Mouse (Mus musculus): ENCODE results near the gene Nudt6. TPM values are rescaled to one million over a fixed set of nuclear protein-coding genes. Genes with fewer than 3 reads are reported as not detected.

Gene Nudt6
- 8.1 and 8.5 TPM in 2 replicates for polyA plus RNA-seq (2015; fragmentation: Nextera tagmentation; extraction: Ambion mirVana)

DNA sequence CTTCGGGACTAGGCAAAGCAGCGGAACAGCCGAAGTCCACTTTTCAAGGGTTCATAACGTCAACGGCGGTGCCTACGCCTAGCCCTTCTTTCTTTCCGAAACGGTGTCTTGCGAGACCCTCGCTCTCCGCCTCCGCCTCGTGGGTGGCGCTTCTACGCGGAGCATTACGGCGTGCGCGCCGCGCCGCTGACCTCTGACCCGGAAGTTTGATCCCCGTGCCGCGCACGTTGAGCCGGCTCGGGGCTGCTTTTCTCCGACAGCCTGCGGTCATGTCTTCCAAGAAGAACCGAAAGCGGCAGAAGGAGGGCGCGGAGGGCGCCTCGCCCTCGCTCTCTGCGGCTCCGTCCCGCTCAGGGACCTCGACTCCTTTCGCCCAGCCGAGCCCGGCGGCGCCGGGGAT, at the start of gene Nudt6:
Gene Nudt6 (minus strand): TSS at position 140 of the 400 bp plus-strand sequence.
- peak; percentile 88 for ATAC-seq
- Histone ChIP-seq H3K36me3 (no peaks in the 10 kb centered on the region), H3K27ac (peak within 1 kb of the TSS; percentile 91), H3K27me3 (replicated peaks) (no peaks in the 10 kb centered on the region), H3K4me2 (replicated peaks) (peak within 1 kb of the TSS; percentile 81), H3K4me1 (replicated peaks) (peaks cover 8% of the 10 kb centered on the region; the same call in 1 of the 2 replicates), H3K4me3 (replicated peaks) (peak within 1 kb of the TSS; percentile 86), H3K9me3 (no peaks in the 10 kb centered on the region), H3K9ac (peak within 1 kb of the TSS; percentile 75)
- under 1% methylated on average over 50 of the region's 50 CpGs for WGBS

- H3K4me3 ChIP-seq (replicated peaks), result no peak overlapping the region
- no peak for ATAC-seq
- no peak overlapping the region for H3K27ac ChIP-seq
- H3K4me1 ChIP-seq (replicated peaks), result no peaks in the 10 kb centered on the region
- H3K36me3 ChIP-seq, result no peaks in the 10 kb centered on the region
- WGBS, result 91% methylated on average over 4 of the region's 4 CpGs
- no peak overlapping the region for H3K9ac ChIP-seq
- H3K9me3 ChIP-seq, result no peaks in the 10 kb centered on the region
- H3K27me3 ChIP-seq (replicated peaks), result no peaks in the 10 kb centered on the region
- H3K4me2 ChIP-seq (replicated peaks), result no peak overlapping the region
These were observed 49.3 kb upstream of the Nudt6 start for GRCm38 (mm10) chr3:37469353-37469752.

GRCm38 (mm10) chr3:37468170-37468569, 48.2 kb upstream of the Nudt6 start:
- Histone ChIP-seq H3K9me3 (no peaks in the 10 kb centered on the region), H3K9ac (no peak overlapping the region), H3K27me3 (replicated peaks) (no peaks in the 10 kb centered on the region), H3K27ac (no peak overlapping the region), H3K36me3 (no peaks in the 10 kb centered on the region), H3K4me3 (replicated peaks) (no peak overlapping the region), H3K4me1 (replicated peaks) (no peaks in the 10 kb centered on the region), H3K4me2 (replicated peaks) (no peak overlapping the region)
- no peak for ATAC-seq
- WGBS, result 89% methylated on average over 2 of the region's 2 CpGs

DNA sequence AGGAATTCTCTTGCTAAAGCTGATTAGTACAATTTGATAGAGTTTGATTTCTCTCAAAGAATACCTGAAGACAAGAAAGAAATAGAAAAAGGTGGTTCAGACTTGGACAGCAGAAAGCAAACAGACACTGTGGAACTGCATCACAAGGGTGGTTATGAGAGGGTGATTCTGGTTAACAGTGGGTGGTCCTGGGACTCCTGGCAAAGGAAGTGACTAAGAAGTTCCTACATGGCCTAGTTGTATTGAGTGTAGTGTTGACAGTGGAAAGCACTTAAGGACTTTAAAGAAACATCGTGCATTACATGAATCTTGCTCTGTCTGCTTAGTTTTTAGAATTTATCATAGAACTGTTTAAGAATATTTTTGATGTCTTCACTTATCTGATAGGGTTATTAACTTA, 36.0 kb upstream of the Nudt6 start:
- H3K4me2 ChIP-seq (replicated peaks), result no peak overlapping the region
- no peak overlapping the region for H3K9ac ChIP-seq
- no peak for ATAC-seq
- no peak overlapping the region for H3K27ac ChIP-seq
- no peaks in the 10 kb centered on the region for H3K27me3 ChIP-seq (replicated peaks)
- H3K36me3 ChIP-seq, result no peaks in the 10 kb centered on the region
- H3K4me1 ChIP-seq (replicated peaks), result no peaks in the 10 kb centered on the region
- 78% methylated on average over 1 of the region's 1 CpGs for WGBS
- no peaks in the 10 kb centered on the region for H3K9me3 ChIP-seq
- no peak overlapping the region for H3K4me3 ChIP-seq (replicated peaks)

DNA sequence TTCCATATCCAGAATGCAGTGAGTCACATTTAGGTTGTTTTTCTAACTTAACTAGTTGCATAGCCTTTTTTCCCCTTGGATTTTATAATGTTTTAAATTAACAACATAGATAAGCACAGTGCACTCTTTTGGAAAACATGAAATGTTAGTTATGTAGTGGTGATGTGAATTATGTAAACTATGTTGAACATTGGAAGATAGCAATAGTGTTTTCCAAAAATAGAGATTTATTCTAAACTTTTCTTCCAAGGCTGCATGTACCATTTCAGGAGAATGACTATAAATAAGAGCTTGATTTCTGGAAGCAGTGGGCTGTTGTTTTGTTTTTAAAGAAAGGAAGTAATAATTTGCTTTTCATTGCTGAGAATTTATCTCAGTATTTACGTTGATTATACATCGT, 23.4 kb upstream of the Nudt6 start:
- no peaks in the 10 kb centered on the region for H3K4me1 ChIP-seq (replicated peaks)
- no peak overlapping the region for H3K27ac ChIP-seq
- H3K9ac ChIP-seq, result no peak overlapping the region
- ATAC-seq, result no peak
- WGBS, result 76% methylated on average over 2 of the region's 2 CpGs
- no peaks in the 10 kb centered on the region for H3K9me3 ChIP-seq
- H3K36me3 ChIP-seq, result peaks cover 2% of the 10 kb centered on the region; the same call in 1 of the 2 replicates
- H3K27me3 ChIP-seq (replicated peaks), result no peaks in the 10 kb centered on the region
- H3K4me2 ChIP-seq (replicated peaks), result no peak overlapping the region
- no peak overlapping the region for H3K4me3 ChIP-seq (replicated peaks)

DNA sequence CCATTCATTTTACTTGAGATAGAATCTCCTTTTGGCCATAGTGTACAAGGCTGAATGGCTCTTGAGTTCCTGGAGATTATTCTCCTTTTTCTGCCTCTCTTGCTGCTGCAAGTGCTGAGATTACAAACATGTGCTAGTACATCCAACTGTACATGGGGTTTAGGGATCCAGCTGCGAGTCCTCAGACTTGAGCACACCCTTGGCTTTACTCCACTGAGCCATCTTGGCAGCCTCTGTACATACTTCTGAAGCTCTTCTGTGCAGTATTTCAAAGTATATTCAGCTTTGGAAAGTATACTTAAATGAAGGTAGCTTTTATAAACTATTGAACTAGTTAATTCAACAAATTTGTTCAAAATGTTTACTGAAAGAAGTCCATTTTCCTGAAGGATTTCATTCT, 19.8 kb upstream of the Nudt6 start:
- ATAC-seq, result peak; percentile 51; the same call in 1 of the 2 replicates
- no peaks in the 10 kb centered on the region for H3K9me3 ChIP-seq
- H3K27me3 ChIP-seq (replicated peaks), result no peaks in the 10 kb centered on the region
- H3K27ac ChIP-seq, result no peak overlapping the region
- H3K4me1 ChIP-seq (replicated peaks), result no peaks in the 10 kb centered on the region
- H3K9ac ChIP-seq, result no peak overlapping the region
- no peaks in the 10 kb centered on the region for H3K36me3 ChIP-seq
- no peak overlapping the region for H3K4me3 ChIP-seq (replicated peaks)
- 58% methylated on average over 1 of the region's 1 CpGs for WGBS
- no peak overlapping the region for H3K4me2 ChIP-seq (replicated peaks)

DNA sequence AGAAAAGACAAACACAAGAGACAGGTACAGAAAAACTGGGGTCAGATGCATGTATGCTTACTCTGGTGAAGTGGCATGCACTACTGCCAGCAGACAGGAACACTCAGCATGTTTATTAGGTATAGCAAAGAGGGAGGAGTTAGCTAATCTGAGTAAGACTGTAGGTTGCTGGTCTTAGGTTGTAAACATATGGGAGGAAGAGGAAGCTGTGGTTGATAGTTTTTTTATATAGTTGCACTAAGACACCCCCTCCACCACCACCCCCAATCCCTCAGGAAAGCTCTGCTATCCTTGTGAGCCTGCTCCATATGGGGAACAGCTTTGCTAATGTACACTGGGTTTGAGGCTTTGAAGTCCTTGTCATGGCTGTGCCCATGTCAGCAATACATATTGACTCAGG, 10.3 kb upstream of the Nudt6 start:
- ATAC-seq, result no peak
- Histone ChIP-seq H3K4me2 (replicated peaks) (no peak overlapping the region), H3K9ac (no peak overlapping the region), H3K4me1 (replicated peaks) (no peaks in the 10 kb centered on the region), H3K27me3 (replicated peaks) (no peaks in the 10 kb centered on the region), H3K9me3 (no peaks in the 10 kb centered on the region), H3K4me3 (replicated peaks) (no peak overlapping the region), H3K27ac (no peak overlapping the region), H3K36me3 (peaks cover 11% of the 10 kb centered on the region; the same call in 1 of the 2 replicates)

DNA sequence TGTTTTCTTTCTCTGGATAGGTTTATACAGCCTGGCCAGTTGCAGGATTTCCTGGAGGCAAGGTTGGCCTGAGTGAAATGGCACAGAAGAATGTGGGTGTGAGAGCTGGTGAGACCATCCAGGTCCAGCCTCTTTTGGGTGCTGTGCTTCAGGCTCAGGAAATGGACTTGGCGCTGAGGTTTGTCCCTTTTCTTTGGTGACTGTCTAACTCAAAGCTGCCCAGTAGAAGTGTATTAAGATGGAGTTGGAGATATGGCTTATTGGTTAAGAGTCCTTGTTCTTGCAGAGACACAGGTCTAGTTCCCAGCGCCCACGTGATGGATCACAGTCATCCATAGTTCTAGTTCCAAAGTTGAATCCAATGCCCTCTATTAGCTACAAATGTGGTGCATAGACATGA, 6.1 kb upstream of the Nudt6 start:
- Histone ChIP-seq H3K9me3 (no peaks in the 10 kb centered on the region), H3K9ac (no peak overlapping the region), H3K27ac (no peak overlapping the region), H3K27me3 (replicated peaks) (no peaks in the 10 kb centered on the region), H3K4me3 (replicated peaks) (no peak overlapping the region), H3K4me2 (replicated peaks) (no peak overlapping the region), H3K4me1 (replicated peaks) (peaks cover 4% of the 10 kb centered on the region; the same call in 1 of the 2 replicates), H3K36me3 (peaks cover 12% of the 10 kb centered on the region; the same call in 1 of the 2 replicates)
- over 99% methylated on average over 3 of the region's 3 CpGs for WGBS
- ATAC-seq, result no peak

DNA sequence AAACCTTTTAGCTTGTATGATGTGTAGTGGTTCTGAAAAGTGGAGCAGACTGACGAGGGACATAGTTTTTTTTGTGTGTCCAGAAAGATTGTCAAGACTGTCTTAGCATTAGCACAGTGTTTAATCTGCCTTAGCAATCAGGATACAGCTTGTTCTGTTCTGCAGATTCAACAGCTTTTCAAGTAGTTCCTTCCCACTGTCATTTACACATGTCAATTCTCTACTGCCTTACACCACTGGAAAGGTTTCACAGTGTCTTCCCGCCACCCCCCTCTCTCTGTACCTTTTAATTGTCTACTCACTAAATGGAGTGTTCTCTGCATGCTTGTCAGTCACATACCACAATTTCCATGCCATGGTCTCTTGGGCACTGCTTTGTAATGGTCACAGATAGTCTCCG, 1.2 kb upstream of the Nudt6 start:
- peaks cover 8% of the 10 kb centered on the region; the same call in 1 of the 2 replicates for H3K4me1 ChIP-seq (replicated peaks)
- no peaks in the 10 kb centered on the region for H3K27me3 ChIP-seq (replicated peaks)
- H3K9me3 ChIP-seq, result no peaks in the 10 kb centered on the region
- peak overlapping the region; percentile 82 for H3K4me3 ChIP-seq (replicated peaks)
- H3K27ac ChIP-seq, result no peak overlapping the region
- H3K9ac ChIP-seq, result peak overlapping the region; percentile 71
- no peak for ATAC-seq
- 0 out of 2 replicates have a peak, but pooled peaks cover 5% of the 10 kb centered on the region for H3K36me3 ChIP-seq
- H3K4me2 ChIP-seq (replicated peaks), result peak overlapping the region; percentile 81
- WGBS, result 21% methylated on average over 3 of the region's 3 CpGs

- peaks cover 8% of the 10 kb centered on the region; the same call in 1 of the 2 replicates for H3K4me1 ChIP-seq (replicated peaks)
- H3K27me3 ChIP-seq (replicated peaks), result no peaks in the 10 kb centered on the region
- ATAC-seq, result no peak
- peak overlapping the region; percentile 81 for H3K4me2 ChIP-seq (replicated peaks)
- H3K9me3 ChIP-seq, result no peaks in the 10 kb centered on the region
- H3K27ac ChIP-seq, result peak overlapping the region; percentile 90
- peak overlapping the region; percentile 82 for H3K4me3 ChIP-seq (replicated peaks)
- WGBS, result 0% methylated on average over 24 of the region's 24 CpGs
- H3K36me3 ChIP-seq, result 0 out of 2 replicates have a peak, but pooled peaks cover 2% of the 10 kb centered on the region
- H3K9ac ChIP-seq, result peak overlapping the region; percentile 71
These were observed 630 bp upstream of the Nudt6 start for GRCm38 (mm10) chr3:37420641-37421040.

DNA sequence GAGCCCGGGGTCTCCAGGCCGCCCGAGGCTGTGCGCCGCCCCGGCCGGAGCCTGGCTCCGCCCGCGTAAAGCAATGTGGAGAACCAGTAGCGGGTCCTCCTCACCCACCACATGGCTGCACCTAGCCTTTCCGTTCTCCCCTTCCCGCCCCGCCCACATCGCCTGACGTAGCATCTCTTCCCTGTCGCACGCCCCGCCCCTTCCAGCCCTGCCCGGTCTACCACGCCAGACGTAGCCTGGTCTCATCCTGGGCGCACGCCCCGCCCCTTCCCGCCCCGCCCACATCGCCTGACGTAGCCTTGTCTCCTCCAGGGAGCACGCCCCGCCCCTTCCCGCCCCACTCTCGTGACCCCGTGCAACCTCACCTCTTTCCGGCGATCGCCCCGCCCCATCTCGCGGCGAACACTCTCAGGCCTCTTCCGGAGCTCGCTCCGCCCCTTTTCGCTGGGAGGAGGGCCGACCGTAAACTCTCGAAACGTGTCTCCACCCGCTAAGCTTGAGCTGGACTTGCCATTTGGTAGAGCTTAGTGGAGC, 486 bp downstream of the Nudt6 start, which contains the start of gene Spata5:
Gene Spata5 (plus strand): TSS at position 439 of the 534 bp plus-strand sequence.
- H3K36me3 ChIP-seq, result no peaks in the 10 kb centered on the region
- H3K9me3 ChIP-seq, result no peaks in the 10 kb centered on the region
- H3K27me3 ChIP-seq (replicated peaks), result no peaks in the 10 kb centered on the region
- peak; percentile 95 for ATAC-seq
- peaks cover 8% of the 10 kb centered on the region; the same call in 1 of the 2 replicates for H3K4me1 ChIP-seq (replicated peaks)
- H3K9ac ChIP-seq, result peak within 1 kb of the TSS; percentile 75
- H3K4me2 ChIP-seq (replicated peaks), result peak within 1 kb of the TSS; percentile 81
- peak within 1 kb of the TSS; percentile 86 for H3K4me3 ChIP-seq (replicated peaks)
- WGBS, result under 1% methylated on average over 46 of the region's 50 CpGs
- peak within 1 kb of the TSS; percentile 91 for H3K27ac ChIP-seq

DNA sequence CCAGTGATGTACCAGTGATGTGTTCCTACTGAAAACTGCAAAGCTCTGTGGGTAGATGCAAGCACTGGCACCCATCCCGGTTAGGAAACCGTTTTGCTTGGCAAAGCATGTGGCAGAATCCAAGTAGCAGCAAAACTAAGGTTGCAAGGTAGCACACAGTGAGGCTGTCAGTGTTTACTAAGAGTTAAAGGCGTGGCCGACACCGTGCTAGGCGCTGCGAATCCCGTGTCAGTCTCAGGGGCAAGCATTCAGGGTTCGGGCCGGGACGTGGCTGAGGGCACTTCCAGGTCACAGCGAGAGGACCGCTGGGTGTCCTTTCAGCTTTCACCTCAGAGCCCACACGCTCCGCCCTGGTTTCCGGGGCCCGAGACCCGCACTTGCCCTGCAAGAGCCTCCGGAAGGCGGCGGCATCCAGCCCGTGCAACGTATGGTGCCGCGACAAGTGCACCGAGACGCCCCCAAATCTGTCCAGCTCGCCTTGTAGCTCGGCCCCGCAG, 1.0 kb downstream of the Nudt6 start:
- H3K27me3 ChIP-seq (replicated peaks), result no peaks in the 10 kb centered on the region
- ATAC-seq, result peak; percentile 69
- no peaks in the 10 kb centered on the region for H3K9me3 ChIP-seq
- H3K4me3 ChIP-seq (replicated peaks), result peak overlapping the region; percentile 86
- peak overlapping the region; percentile 75 for H3K9ac ChIP-seq
- H3K4me1 ChIP-seq (replicated peaks), result peaks cover 8% of the 10 kb centered on the region; the same call in 1 of the 2 replicates
- WGBS, result under 1% methylated on average over 30 of the region's 30 CpGs
- H3K27ac ChIP-seq, result peak overlapping the region; percentile 91
- H3K4me2 ChIP-seq (replicated peaks), result peak overlapping the region; percentile 78
- H3K36me3 ChIP-seq, result no peaks in the 10 kb centered on the region

DNA sequence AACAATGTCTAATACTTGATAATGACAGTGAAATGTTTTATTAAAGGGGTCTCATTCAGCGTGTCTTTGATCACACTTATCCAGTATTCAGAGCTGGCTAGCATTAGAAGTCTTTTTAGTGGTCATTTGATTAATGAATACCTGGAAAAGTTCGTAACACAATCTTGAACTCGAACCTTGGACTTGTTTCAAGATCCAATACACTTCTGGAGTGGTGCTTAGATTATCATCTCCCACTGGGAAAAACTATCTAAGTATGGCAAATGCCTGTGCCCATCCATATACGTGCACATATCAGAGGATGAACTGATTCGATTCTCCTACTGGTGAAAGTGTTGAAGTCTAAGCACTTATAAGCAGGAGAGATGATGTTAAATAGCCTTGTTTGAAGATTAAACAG, 1.7 kb downstream of the Nudt6 start:
- no peaks in the 10 kb centered on the region for H3K36me3 ChIP-seq
- WGBS, result 69% methylated on average over 5 of the region's 5 CpGs
- H3K27ac ChIP-seq, result no peak overlapping the region
- ATAC-seq, result no peak
- H3K4me3 ChIP-seq (replicated peaks), result peak overlapping the region; percentile 86
- H3K9ac ChIP-seq, result no peak overlapping the region
- H3K9me3 ChIP-seq, result no peaks in the 10 kb centered on the region
- H3K4me1 ChIP-seq (replicated peaks), result peaks cover 8% of the 10 kb centered on the region; the same call in 1 of the 2 replicates
- H3K27me3 ChIP-seq (replicated peaks), result no peaks in the 10 kb centered on the region
- H3K4me2 ChIP-seq (replicated peaks), result peak overlapping the region; percentile 78

Data from intestine, embryonic 15.5 days (tissue).